Mouse (Mus musculus): Measurements from ENCODE around the gene Gm4952. TPM values are rescaled to one million over a fixed set of nuclear protein-coding genes. Genes with fewer than 3 reads are reported as not detected.
"Not testable (repeated sequence)": the region's sequence is repeated elsewhere in the genome, so short reads cannot be mapped to it uniquely, and the experiment has no call there.

The Gm4952 gene
- polyA plus RNA-seq, 1 experiment from 2014 or later, result not detected

DNA sequence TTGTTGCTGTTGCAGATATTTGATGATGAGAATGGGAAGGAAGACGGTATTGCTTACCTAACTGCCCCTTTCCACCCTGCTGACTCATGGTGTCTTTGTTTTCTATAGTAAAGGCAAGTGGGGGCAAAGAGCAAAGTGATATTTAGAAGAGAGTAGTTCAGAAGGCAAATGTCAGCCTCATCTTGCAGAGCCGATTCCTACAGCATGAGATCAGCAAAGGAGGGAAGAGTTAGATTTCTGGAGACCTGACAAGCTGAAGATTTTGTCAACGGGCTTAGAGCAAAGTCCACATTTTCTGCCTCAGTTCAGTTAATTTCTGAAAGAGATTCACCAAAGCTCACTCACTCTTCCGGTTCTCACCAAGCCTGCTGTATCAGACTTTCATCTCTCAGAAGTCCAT, 33.4 kb downstream of the Gm4952 start, which contains the start of gene Glyat:
Gene Glyat (plus strand): TSS at position 133 of the 400 bp plus-strand sequence.
- DNase-seq (ENCODE audit: low spot score) (no peak), ATAC-seq (no peak)
- no peak for TF ChIP-seq EP300 (IDR thresholded peaks at IDR 0.05)
- TF ChIP-seq CTCF (IDR thresholded peaks at IDR 0.05), result no peak

DNA sequence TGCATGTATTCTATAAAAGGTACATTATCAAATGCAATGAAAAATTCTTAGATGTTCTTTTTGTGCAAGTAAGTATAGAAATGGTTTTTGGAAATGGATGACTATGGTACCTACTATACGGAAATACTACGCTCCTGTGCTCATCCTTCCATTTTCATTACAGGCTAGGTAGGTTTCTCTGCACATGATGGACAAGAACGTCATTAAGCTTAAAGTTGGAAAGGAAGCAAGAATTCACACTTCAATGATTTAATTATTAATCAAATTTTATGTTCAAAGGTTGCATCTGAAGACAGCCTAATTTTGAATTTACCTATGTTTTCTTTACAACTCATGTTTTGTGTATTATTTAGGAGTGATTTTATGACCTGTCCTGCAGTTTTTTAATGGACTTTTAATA, 34.5 kb downstream of the Gm4952 start:
- H3K4me3 ChIP-seq (ENCODE audit: low read depth, low read length), result no peak overlapping the region
- H3K9me3 ChIP-seq (ENCODE audit: low read length), result no peaks in the 10 kb centered on the region
- no peak for ATAC-seq

More for the DNA sequence above, 33.4 kb downstream of the Gm4952 start, which contains the start of gene Glyat:
- H3K9ac ChIP-seq (replicated peaks; ENCODE audit: low read depth), result no peak within 1 kb of the TSS
- no peaks in the 10 kb centered on the region for H3K36me3 ChIP-seq (ENCODE audit: insufficient read depth, low read length)
- no peaks in the 10 kb centered on the region for H3K4me1 ChIP-seq (ENCODE audit: insufficient read depth, low read depth, low read length)
- H3K4me3 ChIP-seq (ENCODE audit: low read depth, low read length), result no peak within 1 kb of the TSS
- H3K27ac ChIP-seq (ENCODE audit: low read length), result no peak within 1 kb of the TSS
- no peaks in the 10 kb centered on the region for H3K9me3 ChIP-seq (ENCODE audit: low read length)
- no peaks in the 10 kb centered on the region for H3K27me3 ChIP-seq (replicated peaks; ENCODE audit: insufficient read depth, low read length)
- 68% methylated on average over 4 of the region's 4 CpGs for WGBS
- H3K4me2 ChIP-seq (replicated peaks; ENCODE audit: low read depth, low read length), result no peak within 1 kb of the TSS

DNA sequence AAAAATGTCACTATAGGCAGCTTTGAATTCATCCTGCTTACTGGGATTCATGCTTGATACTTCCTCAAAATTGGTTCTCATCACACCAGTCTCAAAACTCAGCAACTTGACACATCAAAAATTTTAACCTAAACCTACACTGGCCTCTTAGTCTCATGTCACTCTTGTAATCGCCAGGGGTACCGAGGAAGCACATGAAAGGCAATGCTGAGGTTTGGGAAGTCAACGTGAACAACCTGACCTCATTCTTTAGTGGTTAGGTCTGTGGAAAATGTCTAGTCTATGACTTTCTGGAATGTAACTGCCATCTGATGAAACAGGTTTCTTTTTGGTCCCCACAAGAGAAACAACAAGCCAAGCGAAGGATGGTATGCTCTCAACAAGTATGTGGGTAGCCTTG, 35.2 kb downstream of the Gm4952 start:
- H3K4me1 ChIP-seq (ENCODE audit: insufficient read depth, low read depth, low read length), result no peaks in the 10 kb centered on the region
- WGBS, result 77% methylated on average over 4 of the region's 4 CpGs
- no peak overlapping the region for H3K9ac ChIP-seq (replicated peaks; ENCODE audit: low read depth)
- no peaks in the 10 kb centered on the region for H3K36me3 ChIP-seq (ENCODE audit: insufficient read depth, low read length)
- DNase-seq (ENCODE audit: low spot score) (no peak), ATAC-seq (no peak)
- no peak for TF ChIP-seq CTCF (IDR thresholded peaks at IDR 0.05)
- no peak for TF ChIP-seq EP300 (IDR thresholded peaks at IDR 0.05)
- H3K4me2 ChIP-seq (replicated peaks; ENCODE audit: low read depth, low read length), result no peak overlapping the region
- no peak overlapping the region for H3K4me3 ChIP-seq (ENCODE audit: low read depth, low read length)
- H3K27ac ChIP-seq (ENCODE audit: low read length), result no peak overlapping the region
- H3K27me3 ChIP-seq (replicated peaks; ENCODE audit: insufficient read depth, low read length), result no peaks in the 10 kb centered on the region
- H3K9me3 ChIP-seq (ENCODE audit: low read length), result no peaks in the 10 kb centered on the region

More for the DNA sequence above, 34.5 kb downstream of the Gm4952 start:
- TF ChIP-seq EP300 (IDR thresholded peaks at IDR 0.05), result no peak
- TF ChIP-seq CTCF (IDR thresholded peaks at IDR 0.05), result no peak
- Histone ChIP-seq H3K27ac (ENCODE audit: low read length) (no peak overlapping the region), H3K4me2 (replicated peaks; ENCODE audit: low read depth, low read length) (no peak overlapping the region), H3K27me3 (replicated peaks; ENCODE audit: insufficient read depth, low read length) (no peaks in the 10 kb centered on the region), H3K36me3 (ENCODE audit: insufficient read depth, low read length) (no peaks in the 10 kb centered on the region), H3K4me1 (ENCODE audit: insufficient read depth, low read depth, low read length) (no peaks in the 10 kb centered on the region), H3K9ac (replicated peaks; ENCODE audit: low read depth) (no peak overlapping the region)
- 86% methylated on average over 3 of the region's 3 CpGs for WGBS
- DNase-seq (ENCODE audit: low spot score), result no peak

DNA sequence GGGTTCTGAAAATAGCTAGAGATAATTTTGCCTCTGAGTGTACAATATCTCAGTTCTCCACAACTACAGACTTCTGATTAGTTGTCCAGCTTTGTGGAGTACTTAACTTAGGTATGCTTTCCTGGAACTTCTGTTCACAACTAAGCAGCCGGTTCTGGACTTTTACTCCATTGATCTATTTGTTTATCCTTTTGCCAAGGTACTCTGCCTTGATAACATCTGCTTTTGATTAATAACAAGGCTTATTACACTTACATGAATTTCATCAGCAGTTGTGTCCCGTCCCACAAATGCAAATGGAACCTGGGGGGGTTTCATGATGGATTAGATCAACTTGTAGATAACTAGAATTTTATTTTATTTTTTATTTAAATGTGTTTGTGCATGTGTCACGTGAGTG, 37.1 kb downstream of the Gm4952 start:
- no peak for TF ChIP-seq EP300 (IDR thresholded peaks at IDR 0.05)
- no peak for TF ChIP-seq CTCF (IDR thresholded peaks at IDR 0.05)
- no peak overlapping the region for H3K4me3 ChIP-seq (ENCODE audit: low read depth, low read length)

DNA sequence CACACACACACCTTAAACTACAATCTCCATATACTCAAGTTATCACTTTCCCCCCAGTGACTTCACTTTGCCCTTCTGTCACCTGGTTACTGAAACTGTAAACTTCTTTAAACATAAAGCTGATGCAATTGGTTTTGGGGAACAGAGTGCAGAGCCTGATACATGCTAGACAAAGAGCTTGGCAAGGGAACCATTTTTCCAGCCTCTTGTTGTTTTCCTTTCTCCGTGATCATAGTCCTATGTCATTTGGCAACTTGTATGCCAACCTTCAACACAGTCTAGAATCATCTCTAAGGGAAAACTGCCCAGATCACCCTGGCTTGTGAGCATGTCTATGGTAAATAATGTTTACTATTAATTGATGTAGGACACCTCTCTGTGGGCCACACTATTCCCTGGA, 38.3 kb downstream of the Gm4952 start:
- Histone ChIP-seq H3K9ac (replicated peaks; ENCODE audit: low read depth) (no peak overlapping the region), H3K9me3 (ENCODE audit: low read length) (no peaks in the 10 kb centered on the region), H3K4me1 (ENCODE audit: insufficient read depth, low read depth, low read length) (no peaks in the 10 kb centered on the region), H3K4me2 (replicated peaks; ENCODE audit: low read depth, low read length) (no peak overlapping the region), H3K4me3 (ENCODE audit: low read depth, low read length) (no peak overlapping the region), H3K27me3 (replicated peaks; ENCODE audit: insufficient read depth, low read length) (no peaks in the 10 kb centered on the region), H3K36me3 (ENCODE audit: insufficient read depth, low read length) (no peaks in the 10 kb centered on the region), H3K27ac (ENCODE audit: low read length) (no peak overlapping the region)
- TF ChIP-seq EP300 (IDR thresholded peaks at IDR 0.05) (no peak), CTCF (IDR thresholded peaks at IDR 0.05) (no peak)
- WGBS, result 71% methylated on average over 1 of the region's 1 CpGs
- DNase-seq (ENCODE audit: low spot score) (no peak), ATAC-seq (no peak)

More for the DNA sequence above, 37.1 kb downstream of the Gm4952 start:
- WGBS, result 66% methylated on average over 3 of the region's 3 CpGs
- Histone ChIP-seq H3K27me3 (replicated peaks; ENCODE audit: insufficient read depth, low read length) (no peaks in the 10 kb centered on the region), H3K9ac (replicated peaks; ENCODE audit: low read depth) (no peak overlapping the region), H3K4me2 (replicated peaks; ENCODE audit: low read depth, low read length) (no peak overlapping the region), H3K9me3 (ENCODE audit: low read length) (no peaks in the 10 kb centered on the region), H3K4me1 (ENCODE audit: insufficient read depth, low read depth, low read length) (no peaks in the 10 kb centered on the region), H3K27ac (ENCODE audit: low read length) (no peak overlapping the region), H3K36me3 (ENCODE audit: insufficient read depth, low read length) (no peaks in the 10 kb centered on the region)
- ATAC-seq, result no peak
- no peak for DNase-seq (ENCODE audit: low spot score)

DNA sequence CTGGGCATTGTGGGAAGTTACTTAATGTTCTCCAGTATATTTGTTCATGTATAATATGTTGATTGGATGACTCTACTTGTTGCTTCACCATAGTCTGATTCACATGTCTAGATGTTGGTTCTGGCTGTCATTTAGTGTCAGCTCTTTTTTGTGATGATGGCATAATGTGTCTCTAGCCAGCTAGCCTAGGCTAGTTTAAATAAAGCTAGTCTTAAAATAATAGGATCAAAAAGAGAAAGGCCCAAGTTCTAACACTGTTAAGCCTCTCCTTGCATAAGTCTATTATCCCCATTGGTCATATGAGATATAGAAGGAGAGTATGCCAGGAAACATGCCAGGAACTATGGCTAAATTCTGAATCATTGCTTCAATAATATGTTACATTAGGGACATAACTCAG, 49.7 kb downstream of the Gm4952 start:
- Histone ChIP-seq H3K4me3 (ENCODE audit: low read depth, low read length) (no peak overlapping the region), H3K4me1 (ENCODE audit: insufficient read depth, low read depth, low read length) (no peaks in the 10 kb centered on the region), H3K36me3 (ENCODE audit: insufficient read depth, low read length) (no peaks in the 10 kb centered on the region), H3K4me2 (replicated peaks; ENCODE audit: low read depth, low read length) (no peak overlapping the region), H3K27me3 (replicated peaks; ENCODE audit: insufficient read depth, low read length) (no peaks in the 10 kb centered on the region), H3K9ac (replicated peaks; ENCODE audit: low read depth) (no peak overlapping the region), H3K27ac (ENCODE audit: low read length) (no peak overlapping the region), H3K9me3 (ENCODE audit: low read length) (no peaks in the 10 kb centered on the region)
- DNase-seq (ENCODE audit: low spot score) (no peak), ATAC-seq (no peak)
- TF ChIP-seq EP300 (IDR thresholded peaks at IDR 0.05) (no peak), CTCF (IDR thresholded peaks at IDR 0.05) (no peak)

DNA sequence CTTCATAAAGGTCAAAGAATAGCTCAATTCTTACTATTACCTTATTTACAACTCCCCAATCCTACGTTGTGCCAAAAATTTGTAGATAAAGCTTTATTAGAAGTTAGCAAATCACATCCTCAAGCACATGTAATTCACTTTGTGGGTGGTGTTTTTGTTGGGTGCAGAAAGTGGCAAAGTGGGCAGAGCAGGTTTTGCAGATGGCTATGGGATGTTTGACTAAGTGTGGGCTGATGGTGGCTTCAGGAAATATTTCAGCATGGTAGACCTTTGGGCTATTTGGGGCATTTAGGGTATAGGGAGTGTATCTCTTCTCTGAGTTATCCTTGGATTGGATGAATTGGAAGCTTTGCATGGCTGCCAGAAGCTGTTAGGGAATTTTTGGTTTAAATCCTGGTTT, 66.4 kb downstream of the Gm4952 start:
- 76% methylated on average over 1 of the region's 1 CpGs for WGBS
- H3K27ac ChIP-seq (ENCODE audit: low read length), result no peak overlapping the region
- DNase-seq (ENCODE audit: low spot score), result no peak
- H3K4me2 ChIP-seq (replicated peaks; ENCODE audit: low read depth, low read length), result no peak overlapping the region
- no peaks in the 10 kb centered on the region for H3K9me3 ChIP-seq (ENCODE audit: low read length)
- H3K27me3 ChIP-seq (replicated peaks; ENCODE audit: insufficient read depth, low read length), result no peaks in the 10 kb centered on the region
- ATAC-seq, result no peak
- H3K4me3 ChIP-seq (ENCODE audit: low read depth, low read length), result no peak overlapping the region
- H3K36me3 ChIP-seq (ENCODE audit: insufficient read depth, low read length), result no peaks in the 10 kb centered on the region
- H3K9ac ChIP-seq (replicated peaks; ENCODE audit: low read depth), result no peak overlapping the region
- TF ChIP-seq EP300 (IDR thresholded peaks at IDR 0.05), result no peak
- TF ChIP-seq CTCF (IDR thresholded peaks at IDR 0.05), result no peak
- no peaks in the 10 kb centered on the region for H3K4me1 ChIP-seq (ENCODE audit: insufficient read depth, low read depth, low read length)

DNA sequence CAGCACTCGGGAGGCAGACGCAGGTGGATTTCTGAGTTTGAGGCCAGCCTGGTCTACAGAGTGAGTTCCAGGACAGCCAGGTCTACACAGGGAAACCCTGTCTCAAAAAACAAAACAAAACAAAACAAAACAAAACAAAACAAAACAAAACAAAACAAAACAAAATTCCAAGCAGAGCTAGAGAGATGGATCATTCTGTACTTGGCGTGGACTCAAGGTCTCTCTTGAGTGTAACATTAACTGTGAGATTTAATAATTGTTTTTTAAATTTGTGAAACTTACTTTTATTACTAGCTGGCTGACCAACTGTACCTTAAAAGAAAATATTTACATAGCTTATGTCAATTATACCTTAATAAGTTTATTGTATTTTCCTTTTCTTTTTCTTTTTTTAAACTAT, 68.8 kb downstream of the Gm4952 start:
- not testable (repeated sequence) for H3K36me3 ChIP-seq (ENCODE audit: insufficient read depth, low read length); H3K9ac ChIP-seq (replicated peaks; ENCODE audit: low read depth); H3K27me3 ChIP-seq (replicated peaks; ENCODE audit: insufficient read depth, low read length); H3K27ac ChIP-seq (ENCODE audit: low read length); H3K9me3 ChIP-seq (ENCODE audit: low read length); H3K4me1 ChIP-seq (ENCODE audit: insufficient read depth, low read depth, low read length); ATAC-seq; H3K4me2 ChIP-seq (replicated peaks; ENCODE audit: low read depth, low read length); DNase-seq (ENCODE audit: low spot score); H3K4me3 ChIP-seq (ENCODE audit: low read depth, low read length)
- 94% methylated on average over 3 of the region's 3 CpGs for WGBS

Data from lung, postnatal 0 days (tissue).